Mouse (Mus musculus) bone marrow macrophage, adult 2 months (primary cell): ENCODE measurements around the gene Pigz.

Source experiments
- CTCF ChIP-seq: IDR thresholded peaks from 2 replicates; pipeline ENCODE4 v1.5.1; 2012; ENCODE audit warnings: low read depth, mild to moderate bottlenecking, low read length, moderate library complexity
- POLR2A ChIP-seq: IDR thresholded peaks from 2 replicates; pipeline ENCODE4 v1.6.1; 2012; ENCODE audit warnings: mild to moderate bottlenecking, low read depth, low read length, borderline replicate concordance

GRCm38 (mm10) chr16:31903239-31903638 lies 30.4 kb upstream of the Pigz start:
- TF ChIP-seq CTCF (no peak), POLR2A (no peak)
